Mouse (Mus musculus) C2C12 (cell line): Measurements from ENCODE around the gene Tnni3k.

Source experiments
- CEBPB ChIP-seq: IDR thresholded peaks from one replicate; pipeline ENCODE4 v1.6.1; 2011; ENCODE audit warnings: low read depth, mild to moderate bottlenecking, control low read depth, moderate library complexity
- CTCF ChIP-seq: IDR thresholded peaks from one replicate; pipeline ENCODE4 v1.5.1; 2011; ENCODE audit not compliant: control insufficient read depth, insufficient read depth, insufficient read length
- USF1 ChIP-seq: IDR thresholded peaks from one replicate; pipeline ENCODE4 v1.6.1; 2011; ENCODE audit warnings: low read depth, mild to moderate bottlenecking, control low read depth, moderate library complexity

DNA sequence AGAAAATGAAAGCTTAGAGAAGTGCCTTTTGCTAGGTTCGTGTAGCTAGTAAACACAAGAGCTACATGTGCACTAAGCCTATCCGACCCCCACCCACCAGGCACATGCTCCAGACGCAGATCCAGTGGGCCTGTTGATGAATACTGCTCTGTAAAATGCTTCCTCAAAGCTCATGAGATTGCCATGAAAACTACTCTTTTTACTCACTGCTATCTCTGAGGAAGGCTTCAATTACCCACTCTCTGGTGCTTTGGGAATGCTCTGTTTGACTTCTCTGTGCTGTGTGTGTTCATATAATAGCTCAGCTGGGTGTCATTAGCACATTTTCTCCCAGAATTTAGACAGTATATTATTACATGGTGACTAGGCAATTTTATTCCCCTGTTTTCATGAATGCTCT is 297.1 kb downstream of the Tnni3k start:
- TF ChIP-seq CTCF = no peak
- TF ChIP-seq USF1 = no peak
- TF ChIP-seq CEBPB = no peak
